Mouse (Mus musculus) liver, embryonic 14.5 days (tissue): ENCODE measurements around the gene Cnn3. TPM values are rescaled to one million over a fixed set of nuclear protein-coding genes. Genes with fewer than 3 reads are reported as not detected.

Source experiments
- ATAC-seq: fragments of 200-750 bp; cut with Nextera tagmentation; 2 replicates; pipeline ENCODE4 v1.8.0; 2017; ENCODE audit warnings: moderate number of reproducible peaks, mild to moderate bottlenecking, moderate library complexity; ENCODE audit not compliant: insufficient read depth
- DNase-seq, 3 experiments: peaks; one replicate each; pipeline ENCODE4 v3.0.0-alpha.2; 2012 to 2013; ENCODE audit warnings: low read depth in 3 of 3, low spot score in 3 of 3
- H3K27ac ChIP-seq: fragments of 300-500 bp; sonication (generic); 2 replicates; pipeline ENCODE4 v1.5.1; 2014; ENCODE audit warnings: moderate library complexity, mild to moderate bottlenecking, control low read depth, inconsistent platforms
- H3K27me3 ChIP-seq: fragments of 300-500 bp; sonication (generic); 2 replicates; pipeline ENCODE4 v1.6.1; 2014; ENCODE audit warnings: mild to moderate bottlenecking, low read length, moderate library complexity; ENCODE audit not compliant: control insufficient read depth, insufficient read depth
- H3K36me3 ChIP-seq: fragments of 300-500 bp; sonication (generic); replicated peaks from 2 replicates; pipeline ENCODE4 v1.6.1; 2014; ENCODE audit warnings: low read depth; ENCODE audit not compliant: control insufficient read depth, insufficient read depth
- H3K4me1 ChIP-seq, 2 experiments: fragments of 200-500 bp in 1 of 2; fragments of 300-500 bp in 1 of 2; sonication (generic) in 1 of 2; replicated peaks; 2 replicates each; pipeline ENCODE4 v1.6.1; 2012 to 2014; ENCODE audit warnings: antibody characterized with exemption in 1 of 2, inconsistent platforms in 1 of 2, low read length in 1 of 2; ENCODE audit not compliant: control insufficient read depth in 2 of 2, insufficient read depth in 2 of 2
- H3K4me2 ChIP-seq: fragments of 300-500 bp; sonication (generic); 2 replicates; pipeline ENCODE4 v1.6.1; 2014; ENCODE audit warnings: low read depth, mild to moderate bottlenecking, control low read depth, moderate library complexity
- H3K4me3 ChIP-seq, 2 experiments: fragments of 200-500 bp in 1 of 2; fragments of 300-500 bp in 1 of 2; sonication (generic) in 1 of 2; 2 replicates each; pipeline ENCODE4 v1.5.1; 2012 to 2014; ENCODE audit warnings: low read depth in 2 of 2, low read length in 2 of 2, mild to moderate bottlenecking in 2 of 2, control low read depth in 1 of 2, inconsistent platforms in 1 of 2, moderate library complexity in 1 of 2; ENCODE audit not compliant: insufficient read depth in 1 of 2
- H3K9ac ChIP-seq: fragments of 300-500 bp; sonication (generic); replicated peaks from 2 replicates; pipeline ENCODE4 v1.6.1; 2014; ENCODE audit warnings: mild to moderate bottlenecking, control low read depth, moderate library complexity
- H3K9me3 ChIP-seq: fragments of 300-500 bp; sonication (generic); 2 replicates; pipeline ENCODE4 v1.6.1; 2016; ENCODE audit warnings: low read length, mixed read lengths; ENCODE audit not compliant: control insufficient read depth
- CTCF ChIP-seq: IDR thresholded peaks from 2 replicates; pipeline ENCODE4 v1.5.1; 2016; ENCODE audit warnings: antibody characterized with exemption, low read depth, control low read depth
- EP300 ChIP-seq: IDR thresholded peaks from 2 replicates; pipeline ENCODE4 v1.6.1; 2016; ENCODE audit warnings: antibody characterized with exemption, low read depth
- WGBS: fragments of 180-500 bp; shearing (Covaris S2); extraction: QIAGEN DNeasy Blood & Tissue Kit; methylation state at CpG from one replicate; pipeline ENCODE4 v1.1.7; 2014; ENCODE audit not compliant: insufficient replicate concordance; 5-methylcytosine and 5-hydroxymethylcytosine counted together
- polyA plus RNA-seq, 2 experiments: library from polyadenylated mRNA; depleted of rRNA in 1 of 2; stranded (reverse) in 1 of 2; unstranded in 1 of 2; fragments of >200 nt; fragmentation: Nextera tagmentation in 1 of 2; extraction: Ambion mirVana in 1 of 2; gene quantifications; 2 replicates each; pipeline versions ENCODE4 v1.2.1 to v1.2.3; 2012 to 2014

Cnn3 gene
- polyA plus RNA-seq, 2 experiments: 62.7 to 82.7 TPM

DNA sequence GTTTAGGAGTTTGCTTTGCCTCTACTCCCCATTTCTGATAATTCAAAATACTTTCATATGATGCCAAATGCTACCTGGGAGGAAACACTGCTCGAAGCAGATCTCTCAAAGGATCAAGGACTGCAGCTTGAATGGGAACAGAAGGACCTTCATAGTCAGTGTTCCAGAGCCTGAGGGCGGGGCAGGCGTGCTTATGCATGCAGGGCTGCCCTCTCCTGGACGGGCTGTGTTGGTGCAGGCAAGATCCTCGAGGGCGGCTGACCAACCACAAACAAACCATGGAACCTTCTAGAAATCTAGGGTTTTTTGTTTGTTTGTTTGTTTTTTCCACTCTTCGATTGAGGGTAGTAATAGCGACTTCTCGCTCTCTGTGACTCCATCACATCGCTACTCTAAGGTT lies 73.9 kb downstream of the Cnn3 start:
- H3K36me3 ChIP-seq: no peaks in the 10 kb centered on the region
- H3K4me1 ChIP-seq: no peaks in the 10 kb centered on the region
- DNase-seq: peak; percentile 23 to 29 (median 25)
- no peaks in the 10 kb centered on the region for H3K27me3 ChIP-seq
- H3K27ac ChIP-seq: no peak overlapping the region
- ATAC-seq: no peak
- 24% methylated on average over 10 of the region's 10 CpGs for WGBS
- no peak overlapping the region for H3K9ac ChIP-seq
- TF ChIP-seq CTCF: peak; percentile 95
- no peak for TF ChIP-seq EP300
- H3K4me3 ChIP-seq: no peak overlapping the region
- H3K9me3 ChIP-seq: no peaks in the 10 kb centered on the region
- H3K4me2 ChIP-seq: no peak overlapping the region

DNA sequence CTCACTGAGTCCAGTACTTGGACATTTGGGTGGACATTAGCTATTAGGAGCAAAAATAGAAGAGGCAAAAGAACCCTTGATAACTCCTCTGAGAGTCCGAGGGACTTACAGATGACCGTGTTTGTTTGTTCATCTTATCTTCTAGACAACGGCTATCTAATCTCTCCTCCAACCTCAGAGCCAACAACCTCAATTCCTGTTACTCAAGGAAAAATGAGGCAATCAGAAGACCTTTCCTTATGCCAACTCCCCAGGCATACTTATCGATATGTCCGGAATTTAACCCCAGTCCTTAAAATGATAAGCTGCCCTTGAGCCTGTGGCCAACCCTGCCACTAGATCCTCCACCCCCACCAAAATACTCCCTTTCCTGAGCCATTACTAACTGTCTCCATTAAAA lies 74.4 kb downstream of the Cnn3 start:
- 48% methylated on average over 5 of the region's 5 CpGs for WGBS
- no peak overlapping the region for H3K4me2 ChIP-seq
- H3K4me1 ChIP-seq: no peaks in the 10 kb centered on the region
- H3K36me3 ChIP-seq: no peaks in the 10 kb centered on the region
- no peaks in the 10 kb centered on the region for H3K27me3 ChIP-seq
- H3K4me3 ChIP-seq: no peak overlapping the region
- H3K9ac ChIP-seq: no peak overlapping the region
- H3K27ac ChIP-seq: no peak overlapping the region
- DNase-seq: no peak
- no peak for ATAC-seq
- TF ChIP-seq CTCF (no peak), EP300 (no peak)
- no peaks in the 10 kb centered on the region for H3K9me3 ChIP-seq

DNA sequence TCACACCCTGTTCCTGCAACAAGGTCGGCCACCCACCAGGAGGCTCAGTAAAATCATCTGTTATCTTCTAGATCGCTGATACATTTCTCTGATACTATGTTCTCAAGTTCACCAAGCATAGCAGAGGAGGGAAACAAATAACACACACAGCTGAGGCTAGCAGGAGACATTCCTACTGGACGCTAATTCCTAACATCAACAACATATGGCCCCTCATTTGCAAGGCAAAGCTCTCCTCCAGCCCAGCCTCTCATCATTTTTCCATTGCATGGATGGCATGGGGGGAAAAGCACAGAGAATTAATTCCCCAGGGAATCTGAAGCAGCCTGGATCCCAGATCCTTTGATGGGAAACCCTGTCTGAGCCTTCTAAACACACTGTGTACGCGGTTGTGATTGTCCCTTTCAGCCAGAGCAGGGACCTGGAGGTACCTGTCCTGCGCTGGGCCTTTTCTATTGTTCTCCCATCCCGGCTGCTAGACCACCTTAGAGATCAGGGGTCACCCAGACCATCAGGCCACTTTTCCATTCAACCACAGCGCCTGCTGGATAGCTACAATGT lies 78.7 kb downstream of the Cnn3 start:
- Histone ChIP-seq H3K4me1 (no peaks in the 10 kb centered on the region), H3K27me3 (no peaks in the 10 kb centered on the region), H3K27ac (no peak overlapping the region), H3K4me3 (no peak overlapping the region), H3K36me3 (no peaks in the 10 kb centered on the region), H3K9me3 (no peaks in the 10 kb centered on the region), H3K9ac (no peak overlapping the region), H3K4me2 (no peak overlapping the region)
- ATAC-seq (no peak), DNase-seq (no peak)
- WGBS: 55% methylated on average over 8 of the region's 8 CpGs
- no peak for TF ChIP-seq EP300
- TF ChIP-seq CTCF: no peak

DNA sequence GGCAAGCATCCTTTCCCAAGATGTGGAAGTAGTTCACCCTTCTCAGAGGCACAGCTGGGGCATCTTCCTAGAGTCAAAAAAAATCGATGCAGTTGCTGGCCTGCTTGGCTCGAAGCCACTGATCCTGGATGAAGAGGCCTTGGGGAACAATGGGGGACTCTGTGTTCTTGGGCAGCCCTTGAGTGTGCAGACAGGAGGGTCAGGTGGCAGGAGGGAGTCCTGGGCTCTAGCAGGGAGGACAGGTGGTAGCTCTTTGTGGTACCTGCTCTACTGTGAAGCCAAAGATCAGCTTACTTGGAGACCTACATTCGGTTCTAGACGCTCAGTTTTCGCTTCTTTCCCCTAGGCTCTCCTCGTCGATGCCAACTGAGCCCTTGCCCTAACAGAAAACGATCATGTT lies 79.9 kb downstream of the Cnn3 start:
- Histone ChIP-seq H3K4me3 (no peak overlapping the region), H3K9ac (no peak overlapping the region), H3K9me3 (no peaks in the 10 kb centered on the region), H3K4me2 (no peak overlapping the region), H3K27ac (no peak overlapping the region), H3K4me1 (no peaks in the 10 kb centered on the region), H3K36me3 (no peaks in the 10 kb centered on the region), H3K27me3 (no peaks in the 10 kb centered on the region)
- 67% methylated on average over 8 of the region's 8 CpGs for WGBS
- no peak for TF ChIP-seq EP300
- no peak for TF ChIP-seq CTCF
- ATAC-seq (no peak), DNase-seq (no peak)

DNA sequence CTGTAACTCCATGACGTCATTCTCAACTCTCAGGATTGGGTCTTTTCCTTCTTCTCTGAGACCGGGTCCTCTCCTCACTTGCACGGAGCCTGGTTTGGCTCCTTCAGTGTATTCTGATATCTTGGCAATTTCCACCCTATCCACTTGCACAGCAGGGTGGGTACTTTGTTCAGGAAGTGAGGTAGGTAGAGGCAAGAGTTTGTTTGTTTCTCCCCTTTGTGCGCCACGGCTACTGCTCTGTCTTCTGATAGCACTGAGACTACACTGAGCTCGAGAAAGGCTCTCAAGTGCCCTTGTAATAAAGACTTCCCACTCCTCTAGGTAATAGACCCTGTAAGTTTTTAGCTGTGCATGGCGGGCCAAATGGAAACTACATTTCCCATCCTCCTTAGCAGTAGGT lies 80.5 kb downstream of the Cnn3 start:
- no peak for DNase-seq
- H3K9me3 ChIP-seq: no peaks in the 10 kb centered on the region
- no peaks in the 10 kb centered on the region for H3K36me3 ChIP-seq
- H3K4me2 ChIP-seq: no peak overlapping the region
- no peak overlapping the region for H3K4me3 ChIP-seq
- no peaks in the 10 kb centered on the region for H3K4me1 ChIP-seq
- ATAC-seq: no peak
- no peak overlapping the region for H3K9ac ChIP-seq
- WGBS: 62% methylated on average over 7 of the region's 7 CpGs
- H3K27me3 ChIP-seq: no peaks in the 10 kb centered on the region
- TF ChIP-seq CTCF: no peak
- TF ChIP-seq EP300: no peak
- H3K27ac ChIP-seq: no peak overlapping the region
